Mouse (Mus musculus) heart, adult 2 months (tissue): ENCODE data around the gene Cdh20. TPM values are rescaled to one million over a fixed set of nuclear protein-coding genes. Genes with fewer than 3 reads are reported as not detected.

Source experiments
- DNase-seq, 2 experiments: peaks; one replicate each; pipeline ENCODE4 v3.0.0; 2021
- H3K27ac ChIP-seq: fragments of 200-600 bp; 2 replicates; pipeline ENCODE4 v1.8.1; 2022
- H3K27me3 ChIP-seq: fragments of 200-500 bp; 2 replicates; pipeline ENCODE4 v1.6.1; 2012; ENCODE audit warnings: mild to moderate bottlenecking, low read length, inconsistent platforms, mixed read lengths; ENCODE audit not compliant: control insufficient read depth, insufficient read depth
- H3K36me3 ChIP-seq: fragments of 200-500 bp; 2 replicates; pipeline ENCODE4 v1.6.1; 2012; ENCODE audit warnings: low read length, inconsistent platforms; ENCODE audit not compliant: control insufficient read depth, insufficient read depth
- H3K4me1 ChIP-seq: fragments of 200-500 bp; 2 replicates; pipeline ENCODE4 v1.6.1; 2011; ENCODE audit warnings: low read length; ENCODE audit not compliant: control insufficient read depth, insufficient read depth
- H3K4me3 ChIP-seq: fragments of 200-600 bp; 2 replicates; pipeline ENCODE4 v1.8.1; 2022
- H3K79me2 ChIP-seq: fragments of 200-500 bp; replicated peaks from 2 replicates; pipeline ENCODE4 v1.6.1; 2012; ENCODE audit warnings: mild to moderate bottlenecking, inconsistent platforms, low read length, moderate library complexity, mixed read lengths; ENCODE audit not compliant: control insufficient read depth, insufficient read depth
- H3K9ac ChIP-seq: fragments of 200-500 bp; 2 replicates; pipeline ENCODE4 v1.6.1; 2012; ENCODE audit warnings: low read depth, mild to moderate bottlenecking, control low read depth, inconsistent platforms, low read length, mixed read lengths
- CTCF ChIP-seq: fragments of 200-600 bp; IDR thresholded peaks from 2 replicates; pipeline ENCODE4 v1.8.1; 2022; ENCODE audit warnings: antibody characterized with exemption, mild to moderate bottlenecking, moderate library complexity
- EP300 ChIP-seq: fragments of 200-500 bp; IDR thresholded peaks from 2 replicates; pipeline ENCODE4 v1.6.1; 2011; ENCODE audit warnings: low read depth, low read length, control low read depth; ENCODE audit not compliant: insufficient read depth
- POLR2A ChIP-seq: fragments of 200-500 bp; IDR thresholded peaks from 2 replicates; pipeline ENCODE4 v1.6.1; 2011; ENCODE audit warnings: mild to moderate bottlenecking, low read depth, low read length, control low read depth; ENCODE audit not compliant: insufficient read depth
- WGBS: fragments of 180-500 bp; shearing (Covaris S2); methylation state at CpG from one replicate; pipeline ENCODE4 v1.1.7; 2018; 5-methylcytosine and 5-hydroxymethylcytosine counted together
- intact Hi-C: fragments of 180-260 bp; cut with DNase I; formaldehyde crosslinking; loops from one replicate; pipeline ENCODE4 v1.15.1; 2025
- polyA plus RNA-seq: library from polyadenylated mRNA; depleted of rRNA; stranded (reverse); fragments of >200 nt; gene quantifications from 2 replicates; pipeline ENCODE4 v1.2.3, GENCODE M21; 2012
- total RNA-seq, 2 experiments: library from RNA; stranded (reverse); gene quantifications; 2 replicates each; pipeline ENCODE4 v1.2.3; 2021

The Cdh20 gene
- total and polyA plus RNA-seq, 3 experiments = 0.81 to 1.9 (median 1.0) TPM

GRCm38 (mm10) chr1:104807214-104807613 lies 38.9 kb downstream of the Cdh20 start:
- Histone ChIP-seq H3K9ac (no peak overlapping the region), H3K27me3 (no peaks in the 10 kb centered on the region), H3K27ac (no peak overlapping the region), H3K4me3 (no peak overlapping the region), H3K4me1 (no peaks in the 10 kb centered on the region), H3K79me2 (no peaks in the 10 kb centered on the region), H3K36me3 (no peaks in the 10 kb centered on the region)
- no peak for DNase-seq
- WGBS = 90% methylated on average over 2 of the region's 2 CpGs
- intact Hi-C loops = no loop called here
- TF ChIP-seq EP300 = no peak
- TF ChIP-seq POLR2A = no peak
- no peak for TF ChIP-seq CTCF

- Histone ChIP-seq H3K27ac (peak overlapping the region; percentile 68), H3K4me3 (no peak overlapping the region), H3K79me2 (no peaks in the 10 kb centered on the region), H3K9ac (no peak overlapping the region), H3K27me3 (no peaks in the 10 kb centered on the region), H3K4me1 (no peaks in the 10 kb centered on the region), H3K36me3 (0 out of 2 replicates have a peak, but pooled peaks cover 2% of the 10 kb centered on the region)
- no peak for TF ChIP-seq POLR2A
- no peak for TF ChIP-seq CTCF
- no peak for TF ChIP-seq EP300
- WGBS = 21% methylated on average over 2 of the region's 2 CpGs
- intact Hi-C loops = no loop called here
- no peak for DNase-seq
These were observed 49.2 kb downstream of the Cdh20 start for GRCm38 (mm10) chr1:104817510-104817909.

- intact Hi-C loops = no loop called here
- H3K36me3 ChIP-seq = peaks cover 1% of the 10 kb centered on the region; the same call in 1 of the 2 replicates
- H3K27me3 ChIP-seq = no peaks in the 10 kb centered on the region
- peaks cover 1% of the 10 kb centered on the region; the same call in 1 of the 2 replicates for H3K4me1 ChIP-seq
- DNase-seq = no peak
- no peaks in the 10 kb centered on the region for H3K79me2 ChIP-seq
- no peak overlapping the region for H3K4me3 ChIP-seq
- H3K9ac ChIP-seq = no peak overlapping the region
- no peak overlapping the region for H3K27ac ChIP-seq
- WGBS = 82% methylated on average over 2 of the region's 2 CpGs
- no peak for TF ChIP-seq CTCF
- no peak for TF ChIP-seq EP300
- TF ChIP-seq POLR2A = no peak
These were observed 59.8 kb downstream of the Cdh20 start for GRCm38 (mm10) chr1:104828106-104828505.

- Histone ChIP-seq H3K27me3 (no peaks in the 10 kb centered on the region), H3K4me3 (no peak overlapping the region), H3K27ac (no peak overlapping the region), H3K4me1 (no peaks in the 10 kb centered on the region; the same call in 1 of the 2 replicates), H3K9ac (no peak overlapping the region), H3K36me3 (no peaks in the 10 kb centered on the region), H3K79me2 (no peaks in the 10 kb centered on the region)
- intact Hi-C loops = no loop called here
- WGBS = 53% methylated on average over 4 of the region's 4 CpGs
- TF ChIP-seq CTCF = no peak
- no peak for TF ChIP-seq EP300
- no peak for TF ChIP-seq POLR2A
- DNase-seq = no peak
These were observed 70.0 kb downstream of the Cdh20 start for GRCm38 (mm10) chr1:104838206-104838915.

- no peak for DNase-seq
- intact Hi-C loops = no loop called here
- Histone ChIP-seq H3K27me3 (no peaks in the 10 kb centered on the region), H3K36me3 (no peaks in the 10 kb centered on the region), H3K27ac (no peak overlapping the region), H3K79me2 (no peaks in the 10 kb centered on the region), H3K9ac (no peak overlapping the region), H3K4me3 (no peak overlapping the region), H3K4me1 (no peaks in the 10 kb centered on the region; the same call in 1 of the 2 replicates)
- TF ChIP-seq EP300 = no peak
- TF ChIP-seq POLR2A = no peak
- TF ChIP-seq CTCF = no peak
These were observed 70.7 kb downstream of the Cdh20 start for GRCm38 (mm10) chr1:104839051-104839450.

- intact Hi-C loops = no loop called here
- no peak overlapping the region for H3K4me3 ChIP-seq
- TF ChIP-seq POLR2A (no peak), EP300 (no peak), CTCF (no peak)
- no peaks in the 10 kb centered on the region for H3K27me3 ChIP-seq
- WGBS = 67% methylated on average over 2 of the region's 2 CpGs
- H3K36me3 ChIP-seq = no peaks in the 10 kb centered on the region
- no peak overlapping the region for H3K9ac ChIP-seq
- no peaks in the 10 kb centered on the region for H3K4me1 ChIP-seq
- H3K27ac ChIP-seq = no peak overlapping the region
- DNase-seq = no peak
- H3K79me2 ChIP-seq = no peaks in the 10 kb centered on the region
These were observed 80.1 kb downstream of the Cdh20 start for GRCm38 (mm10) chr1:104848256-104848919.
